Mouse (Mus musculus) hindbrain, embryonic 11.5 days (tissue): ENCODE data around the gene Upk1a. TPM values are rescaled to one million over a fixed set of nuclear protein-coding genes. Genes with fewer than 3 reads are reported as not detected.

Experiments
- ATAC-seq: fragments of 200-750 bp; cut with Nextera tagmentation; 2 replicates; pipeline ENCODE4 v1.8.0; 2017; ENCODE audit warnings: mild to moderate bottlenecking, moderate TSS enrichment, moderate library complexity; ENCODE audit not compliant: low FRiP score
- DNase-seq: peaks from one replicate; pipeline ENCODE4 v3.0.0-alpha.2; 2015; ENCODE audit warnings: low spot score
- H3K27ac ChIP-seq: fragments of 300-500 bp; sonication (generic); 2 replicates; pipeline ENCODE4 v1.5.1; 2014; ENCODE audit warnings: mild to moderate bottlenecking, low read depth, low read length
- H3K27me3 ChIP-seq: fragments of 300-500 bp; sonication (generic); 2 replicates; pipeline ENCODE4 v1.6.1; 2014; ENCODE audit warnings: mild to moderate bottlenecking, low read length, moderate library complexity, mixed read lengths; ENCODE audit not compliant: control insufficient read depth, insufficient read depth
- H3K36me3 ChIP-seq: fragments of 300-500 bp; sonication (generic); 2 replicates; pipeline ENCODE4 v1.6.1; 2014; ENCODE audit warnings: mild to moderate bottlenecking, low read length, moderate library complexity, mixed read lengths; ENCODE audit not compliant: control insufficient read depth, insufficient read depth
- H3K4me1 ChIP-seq: fragments of 300-500 bp; sonication (generic); replicated peaks from 2 replicates; pipeline ENCODE4 v1.6.1; 2014; ENCODE audit warnings: low read length, mixed read lengths; ENCODE audit not compliant: control insufficient read depth, insufficient read depth
- H3K4me2 ChIP-seq: fragments of 300-500 bp; sonication (generic); replicated peaks from 2 replicates; pipeline ENCODE4 v1.6.1; 2014; ENCODE audit warnings: mild to moderate bottlenecking, low read depth, low read length
- H3K4me3 ChIP-seq: fragments of 300-500 bp; sonication (generic); 2 replicates; pipeline ENCODE4 v1.5.1; 2014; ENCODE audit warnings: low read depth, low read length
- H3K9ac ChIP-seq: fragments of 300-500 bp; sonication (generic); 2 replicates; pipeline ENCODE4 v1.6.1; 2014; ENCODE audit warnings: low read depth, low read length
- H3K9me3 ChIP-seq: fragments of 300-500 bp; sonication (generic); 2 replicates; pipeline ENCODE4 v1.6.1; 2016; ENCODE audit warnings: low read length; ENCODE audit not compliant: control insufficient read depth
- WGBS: fragments of 180-500 bp; shearing (Covaris S2); extraction: QIAGEN DNeasy Blood & Tissue Kit; methylation state at CpG from one replicate; pipeline ENCODE4 v1.1.7; 2014; 5-methylcytosine and 5-hydroxymethylcytosine counted together
- polyA plus RNA-seq: library from polyadenylated mRNA; unstranded; fragments of >200 nt; fragmentation: Nextera tagmentation; extraction: Ambion mirVana; gene quantifications from 2 replicates; pipeline ENCODE4 v1.2.1, GENCODE M21; 2014

The Upk1a gene
- polyA plus RNA-seq, 1 experiment from 2014 or later = 1.2 TPM

DNA sequence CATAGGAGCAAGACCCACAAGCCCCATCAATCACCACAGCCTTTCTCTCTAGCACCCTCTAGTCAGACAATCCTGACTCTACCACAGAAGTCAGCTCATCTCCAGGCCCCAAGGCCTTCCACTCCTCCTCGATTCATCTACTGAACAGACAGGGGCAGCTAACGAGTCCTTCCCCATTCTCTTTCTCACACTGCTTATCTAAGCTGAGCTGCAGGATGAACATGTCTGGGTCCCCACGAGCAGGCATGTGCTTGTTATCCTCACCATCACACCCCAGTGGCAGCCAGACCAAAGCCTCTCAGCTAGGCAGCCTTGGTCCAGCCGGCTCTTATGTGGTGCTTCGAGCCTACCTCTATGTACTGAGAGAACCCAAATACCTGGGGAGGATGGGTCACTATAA lies 40.3 kb downstream of the Upk1a start:
- Histone ChIP-seq H3K4me2 (no peak overlapping the region), H3K27me3 (no peaks in the 10 kb centered on the region), H3K4me3 (no peak overlapping the region), H3K4me1 (no peaks in the 10 kb centered on the region), H3K9me3 (no peaks in the 10 kb centered on the region), H3K9ac (no peak overlapping the region), H3K36me3 (peaks cover 30% of the 10 kb centered on the region), H3K27ac (no peak overlapping the region)
- no peak for ATAC-seq
- WGBS = 89% methylated on average over 5 of the region's 5 CpGs
- no peak for DNase-seq

DNA sequence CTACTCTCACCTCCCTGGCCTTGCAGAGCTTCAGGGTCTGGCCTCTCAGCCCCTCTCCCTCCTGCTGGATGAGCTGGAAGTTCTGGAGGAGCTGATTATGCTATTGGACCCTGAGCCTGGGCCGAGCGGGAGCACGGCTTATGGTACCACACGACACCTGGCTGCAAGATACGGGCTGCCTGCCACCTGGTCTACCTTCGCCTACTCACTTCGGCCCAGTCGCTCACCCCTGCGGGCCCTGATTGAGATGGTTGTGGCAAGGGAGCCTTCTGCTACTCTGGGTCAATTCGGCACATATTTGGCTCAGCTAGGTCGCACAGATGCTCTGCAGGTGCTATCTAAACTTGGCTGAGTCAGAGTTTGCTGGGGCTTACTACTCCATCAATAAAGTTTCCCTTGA lies 45.1 kb downstream of the Upk1a start:
- Histone ChIP-seq H3K9ac (no peak overlapping the region), H3K4me3 (no peak overlapping the region), H3K4me1 (no peaks in the 10 kb centered on the region), H3K27me3 (no peaks in the 10 kb centered on the region), H3K36me3 (peaks cover 8% of the 10 kb centered on the region), H3K27ac (no peak overlapping the region), H3K4me2 (no peak overlapping the region), H3K9me3 (no peaks in the 10 kb centered on the region)
- no peak for DNase-seq
- WGBS = 88% methylated on average over 11 of the region's 11 CpGs
- no peak for ATAC-seq

DNA sequence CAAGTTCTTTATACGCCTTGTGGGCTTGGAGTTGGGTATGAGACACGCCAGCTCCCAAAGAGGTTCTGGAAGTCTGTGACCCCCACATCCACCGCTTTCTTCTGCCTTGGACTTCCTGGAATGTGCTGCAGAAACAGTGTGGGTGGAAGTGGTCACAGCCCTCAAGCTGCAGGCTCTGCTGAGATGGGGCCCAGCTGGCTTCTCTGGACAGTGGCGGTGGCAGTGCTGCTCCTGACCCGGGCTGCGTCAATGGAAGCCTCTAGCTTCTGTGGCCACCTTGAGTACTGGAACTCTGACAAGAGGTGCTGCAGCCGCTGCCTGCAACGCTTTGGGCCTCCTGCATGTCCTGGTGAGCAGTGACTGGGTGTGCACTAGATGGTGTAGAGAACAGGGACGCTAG lies 46.6 kb downstream of the Upk1a start:
- H3K27ac ChIP-seq = no peak overlapping the region
- H3K4me2 ChIP-seq = no peak overlapping the region
- peaks cover 7% of the 10 kb centered on the region; the same call in 1 of the 2 replicates for H3K36me3 ChIP-seq
- H3K9ac ChIP-seq = no peak overlapping the region
- WGBS = 91% methylated on average over 9 of the region's 9 CpGs
- no peak for ATAC-seq
- no peaks in the 10 kb centered on the region for H3K27me3 ChIP-seq
- H3K4me3 ChIP-seq = no peak overlapping the region
- H3K4me1 ChIP-seq = no peaks in the 10 kb centered on the region
- DNase-seq = no peak
- H3K9me3 ChIP-seq = no peaks in the 10 kb centered on the region

DNA sequence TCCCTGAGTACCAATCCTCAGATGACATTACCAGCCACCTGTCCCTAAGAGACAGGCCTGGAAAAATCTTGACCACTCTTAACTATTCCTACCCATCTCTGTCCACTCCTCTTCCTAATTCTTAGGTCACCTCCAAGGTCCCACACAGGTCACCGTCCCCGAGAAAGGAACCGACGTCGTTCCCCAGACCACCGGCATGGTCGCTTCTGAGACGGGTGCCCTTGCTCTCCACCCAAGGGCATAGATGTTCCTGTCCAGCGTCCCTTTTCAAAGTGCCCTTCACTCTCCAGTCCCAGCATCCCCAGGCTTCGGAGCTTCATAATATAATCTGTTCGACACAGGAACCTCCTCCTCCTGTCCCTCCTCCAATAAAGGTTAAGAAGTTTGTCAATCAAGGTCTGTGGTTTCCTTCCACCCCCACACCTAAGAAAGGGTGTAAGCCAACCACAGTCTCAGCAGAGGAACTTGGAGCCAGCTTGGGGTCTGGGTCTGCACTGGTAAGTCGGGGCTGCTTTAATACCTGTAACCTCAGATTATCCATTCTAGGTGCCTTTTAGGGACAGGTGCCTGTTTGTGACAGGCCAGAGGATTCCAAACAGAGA lies 47.6 kb downstream of the Upk1a start, which contains the start of gene Igflr1:
Gene Igflr1, plus strand, starts transcription at position 458 of the 602 bp plus-strand sequence.
- ATAC-seq = no peak
- 0 out of 2 replicates have a peak, but pooled peaks cover 2% of the 10 kb centered on the region for H3K36me3 ChIP-seq
- 95% methylated on average over 12 of the region's 12 CpGs for WGBS

DNA sequence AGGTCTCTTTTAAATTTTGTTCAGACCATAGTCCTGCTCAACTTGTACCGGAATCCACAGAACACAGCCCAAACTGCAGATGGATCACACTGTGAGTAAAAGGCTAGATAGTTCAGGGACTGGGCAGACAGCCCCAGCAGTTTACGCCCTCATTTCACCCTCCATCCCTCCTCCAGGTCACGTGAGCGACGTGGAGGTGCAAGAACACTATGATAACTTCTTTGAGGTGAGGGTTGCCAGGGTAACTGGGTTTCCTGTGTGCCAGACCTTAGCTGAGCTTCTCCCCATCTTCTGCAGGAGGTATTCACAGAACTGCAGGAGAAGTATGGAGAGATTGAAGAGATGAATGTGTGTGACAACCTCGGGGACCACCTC lies 48.8 kb downstream of the Upk1a start:
- Histone ChIP-seq H3K4me1 (no peaks in the 10 kb centered on the region), H3K4me3 (peak overlapping the region; percentile 76), H3K9ac (peak overlapping the region; percentile 29; the same call in 1 of the 2 replicates), H3K27me3 (no peaks in the 10 kb centered on the region), H3K4me2 (peak overlapping the region; percentile 59), H3K9me3 (no peaks in the 10 kb centered on the region), H3K36me3 (no peaks in the 10 kb centered on the region), H3K27ac (no peak overlapping the region)
- no peak for ATAC-seq
- no peak for DNase-seq
- WGBS = 23% methylated on average over 6 of the region's 6 CpGs

More for the DNA sequence above, 47.6 kb downstream of the Upk1a start, which contains the start of gene Igflr1:
- no peaks in the 10 kb centered on the region for H3K4me1 ChIP-seq
- no peaks in the 10 kb centered on the region for H3K27me3 ChIP-seq
- no peak within 1 kb of the TSS for H3K9ac ChIP-seq
- no peak for DNase-seq
- no peak within 1 kb of the TSS for H3K4me2 ChIP-seq
- H3K9me3 ChIP-seq = no peaks in the 10 kb centered on the region
- no peak within 1 kb of the TSS for H3K4me3 ChIP-seq
- H3K27ac ChIP-seq = no peak within 1 kb of the TSS

DNA sequence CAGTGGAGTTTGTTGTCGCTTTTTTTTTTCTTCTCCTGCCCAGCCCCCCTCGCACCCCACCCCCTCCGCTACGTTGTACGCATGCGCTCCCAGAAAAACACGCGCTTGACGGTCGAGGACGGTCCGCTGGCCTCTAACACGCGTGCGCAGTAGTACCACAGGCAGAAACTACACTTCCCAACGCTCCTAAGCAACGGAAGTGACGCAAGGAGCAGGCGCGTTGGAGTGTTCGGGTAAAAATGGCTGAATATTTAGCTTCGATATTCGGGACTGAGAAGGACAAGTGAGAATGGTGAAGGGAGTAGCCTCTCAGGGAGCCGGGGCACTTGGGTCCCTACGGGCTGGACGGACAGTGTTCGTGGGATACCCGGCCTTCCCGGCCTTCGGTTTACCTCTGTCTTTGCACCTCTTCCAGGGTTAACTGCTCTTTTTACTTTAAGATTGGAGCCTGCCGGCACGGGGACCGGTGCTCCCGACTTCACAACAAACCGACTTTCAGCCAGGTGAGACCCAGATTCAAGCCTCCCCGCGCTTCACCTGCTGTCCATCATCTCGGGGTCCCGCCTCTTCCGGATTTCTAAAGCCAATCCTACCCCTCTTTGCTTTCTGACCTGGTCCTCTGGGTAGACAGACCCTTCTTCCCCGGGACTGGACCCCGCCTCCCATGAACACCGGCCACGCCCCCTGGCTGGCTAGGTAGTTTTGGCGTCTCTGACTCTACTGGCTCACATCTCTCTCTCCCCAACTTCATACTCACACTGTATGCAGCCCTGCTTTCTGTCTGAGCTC lies 49.3 kb downstream of the Upk1a start, which contains the start of the genes U2af1l4, Gm49396 and Psenen:
Gene U2af1l4, plus strand, starts transcription at position 185 of the 789 bp plus-strand sequence.
Gene Gm49396, plus strand, starts transcription at position 228 of the 789 bp plus-strand sequence.
Gene Psenen, minus strand, starts transcription at position 511 of the 789 bp plus-strand sequence.
- Histone ChIP-seq H3K4me2 (peak within 1 kb of the TSS; percentile 59), H3K27ac (peak within 1 kb of the TSS; percentile 89), H3K27me3 (no peaks in the 10 kb centered on the region), H3K9ac (peak within 1 kb of the TSS; percentile 81), H3K4me3 (peak within 1 kb of the TSS; percentile 76), H3K4me1 (no peaks in the 10 kb centered on the region; the same call in 1 of the 2 replicates), H3K9me3 (no peaks in the 10 kb centered on the region), H3K36me3 (no peaks in the 10 kb centered on the region)
- WGBS = under 1% methylated on average over 45 of the region's 45 CpGs
- peak; percentile 85 for ATAC-seq
- DNase-seq = peak; percentile 99

DNA sequence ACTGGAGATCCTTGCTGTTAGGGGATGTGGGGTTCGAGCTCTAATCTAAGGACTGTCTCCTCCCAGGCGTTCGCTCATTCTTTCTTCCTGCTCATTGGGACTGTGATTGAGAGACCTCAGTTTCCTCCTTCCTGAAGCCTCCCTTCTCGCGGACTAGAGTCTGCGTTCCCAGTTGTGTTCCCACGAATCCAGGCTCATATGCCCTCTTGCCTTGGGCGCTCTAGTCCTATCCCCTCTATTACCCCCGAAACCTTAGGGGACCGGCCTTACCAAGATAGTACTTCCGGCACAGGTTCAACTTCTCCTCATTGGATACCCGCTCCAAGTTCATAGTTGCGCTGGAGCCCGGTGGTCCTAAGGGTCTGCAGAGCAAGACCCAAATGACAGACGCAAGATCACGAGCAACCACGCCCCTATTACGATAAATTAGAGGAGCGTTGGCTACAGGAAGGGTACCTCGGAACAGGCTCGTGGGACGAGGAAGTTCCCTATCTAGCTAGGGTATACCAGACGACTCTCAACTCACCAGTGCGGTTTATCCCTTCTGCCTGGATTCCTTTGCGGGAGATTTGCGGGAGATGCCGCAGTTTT lies 50.0 kb downstream of the Upk1a start:
- Histone ChIP-seq H3K9ac (peak overlapping the region; percentile 54), H3K27ac (0 out of 2 replicates have a peak overlapping the region, but pooled peaks have one; percentile 37), H3K27me3 (no peaks in the 10 kb centered on the region), H3K4me3 (peak overlapping the region; percentile 76), H3K4me1 (no peaks in the 10 kb centered on the region; the same call in 1 of the 2 replicates), H3K36me3 (no peaks in the 10 kb centered on the region), H3K9me3 (no peaks in the 10 kb centered on the region), H3K4me2 (peak overlapping the region; percentile 58)
- DNase-seq (peak; percentile 46), ATAC-seq (peak; percentile 24; the same call in 1 of the 2 replicates)
- 3% methylated on average over 27 of the region's 27 CpGs for WGBS

DNA sequence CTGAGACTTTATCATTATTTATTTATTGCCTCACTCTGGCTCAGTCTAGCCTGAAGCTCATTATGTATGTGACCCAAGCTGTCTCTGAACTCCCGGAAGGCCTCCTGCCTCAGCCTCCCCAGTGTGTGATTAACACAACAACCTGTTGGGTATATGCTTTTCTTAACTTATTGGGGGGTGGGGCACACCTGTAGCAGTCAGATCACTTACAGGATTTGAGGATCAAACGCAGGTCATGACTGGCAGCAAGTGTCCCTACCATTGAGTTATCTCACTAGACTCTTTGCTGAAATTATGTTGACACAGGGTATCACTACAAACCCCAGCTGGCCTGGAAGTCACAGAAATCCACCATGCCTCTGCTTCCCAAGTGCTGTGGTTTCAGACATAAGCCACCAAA lies 52.4 kb downstream of the Upk1a start:
- no peaks in the 10 kb centered on the region for H3K27me3 ChIP-seq
- H3K4me1 ChIP-seq = no peaks in the 10 kb centered on the region; the same call in 1 of the 2 replicates
- DNase-seq (no peak), ATAC-seq (no peak)
- H3K4me3 ChIP-seq = no peak overlapping the region
- no peak overlapping the region for H3K4me2 ChIP-seq
- H3K36me3 ChIP-seq = 0 out of 2 replicates have a peak, but pooled peaks cover 5% of the 10 kb centered on the region
- no peak overlapping the region for H3K9ac ChIP-seq
- H3K9me3 ChIP-seq = no peaks in the 10 kb centered on the region
- no peak overlapping the region for H3K27ac ChIP-seq
- 65% methylated on average over 2 of the region's 2 CpGs for WGBS
